Mouse (Mus musculus) gastrocnemius, adult 8-10 months (tissue): ENCODE measurements around the gene Stk24. TPM values are rescaled to one million over a fixed set of nuclear protein-coding genes. Genes with fewer than 3 reads are reported as not detected.

Experiments used
- DNase-seq, 2 experiments: peaks; one replicate each; pipeline ENCODE4 v3.0.0; 2022; ENCODE audit warnings: low spot score in 2 of 2
- total RNA-seq, 4 experiments: library from RNA; stranded (reverse); gene quantifications; 2 replicates each; pipeline ENCODE4 v1.2.4; 2022

The Stk24 gene
- total RNA-seq, 4 experiments from 2014 or later: 25.2 to 34.5 (median 31.9) TPM

DNA sequence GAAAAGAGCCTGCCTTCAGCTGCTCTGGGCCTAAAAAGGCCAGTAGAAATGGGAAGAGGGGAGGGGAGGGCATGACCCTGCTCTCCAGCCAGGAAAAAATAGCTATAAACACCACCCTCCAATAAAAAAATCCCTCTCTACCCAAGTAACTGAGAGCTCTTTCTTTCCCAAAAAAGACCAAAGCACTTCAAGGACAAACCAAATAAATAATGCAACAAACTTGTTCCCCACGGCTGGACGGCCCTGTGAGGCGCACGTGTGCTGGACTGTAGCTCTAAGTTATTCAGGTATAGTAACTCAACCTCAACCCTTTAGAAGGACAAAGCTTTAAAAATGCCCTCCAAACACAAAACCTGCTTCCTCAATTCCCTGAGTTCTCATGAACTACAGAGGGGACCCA lies 28.1 kb downstream of the Stk24 start:
- DNase-seq: no peak

DNA sequence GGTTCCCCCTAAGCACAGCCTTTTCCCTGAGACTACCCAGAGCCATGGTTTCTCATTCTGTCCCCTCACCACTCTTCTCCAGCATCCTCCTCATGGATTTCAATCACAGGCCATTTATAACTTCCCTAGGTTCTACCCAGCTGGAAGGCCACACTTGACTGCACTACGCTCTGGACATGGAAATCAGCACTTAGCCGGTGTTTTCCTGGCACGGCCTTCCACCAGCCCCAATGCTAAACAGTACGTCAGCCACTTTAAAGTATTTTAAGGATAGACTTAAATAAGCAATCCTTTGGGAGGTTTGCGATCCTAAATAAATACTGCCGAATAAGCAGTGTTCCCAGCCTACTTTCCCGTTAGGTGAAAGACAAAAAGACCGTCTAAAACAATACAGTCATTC lies 29.8 kb downstream of the Stk24 start:
- DNase-seq: no peak

DNA sequence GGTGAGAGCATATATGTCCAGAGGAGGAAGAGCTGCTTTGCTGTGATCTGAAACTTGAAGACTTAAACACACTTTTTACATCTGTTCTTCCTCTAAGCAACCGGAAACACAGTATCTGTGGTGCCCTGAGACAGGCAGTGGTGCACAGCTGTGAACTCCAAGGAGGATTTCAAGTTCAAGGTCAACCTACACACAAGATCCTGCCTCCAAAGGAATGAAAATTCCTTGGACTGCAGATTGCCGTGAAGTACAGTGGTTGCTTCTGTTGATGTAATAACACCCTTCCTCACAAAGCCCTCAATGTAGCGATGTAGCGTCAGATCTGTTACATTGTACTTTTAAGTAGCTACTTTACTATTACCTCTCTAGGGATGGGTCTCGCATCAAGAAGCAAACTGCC lies 30.5 kb downstream of the Stk24 start:
- DNase-seq: no peak

DNA sequence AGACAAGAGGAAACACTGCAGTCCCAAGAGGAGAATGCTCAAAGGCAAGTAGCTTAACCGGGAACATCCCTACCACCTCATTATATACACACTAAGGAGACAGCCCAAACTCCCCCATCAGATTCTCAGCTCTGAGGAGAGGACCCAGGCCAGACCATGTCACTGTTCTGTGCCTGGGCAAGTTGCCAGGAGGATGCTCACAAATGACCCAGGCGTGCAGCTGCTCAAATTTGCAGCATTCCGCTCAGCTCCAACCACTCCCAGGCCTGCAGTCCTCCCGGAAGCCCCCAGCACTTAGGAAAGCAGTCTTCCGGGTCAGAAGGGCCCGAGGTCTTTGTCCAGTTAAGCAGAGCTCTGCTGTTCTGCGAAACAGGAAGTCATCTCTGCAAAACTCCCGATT lies 31.6 kb downstream of the Stk24 start:
- no peak for DNase-seq

DNA sequence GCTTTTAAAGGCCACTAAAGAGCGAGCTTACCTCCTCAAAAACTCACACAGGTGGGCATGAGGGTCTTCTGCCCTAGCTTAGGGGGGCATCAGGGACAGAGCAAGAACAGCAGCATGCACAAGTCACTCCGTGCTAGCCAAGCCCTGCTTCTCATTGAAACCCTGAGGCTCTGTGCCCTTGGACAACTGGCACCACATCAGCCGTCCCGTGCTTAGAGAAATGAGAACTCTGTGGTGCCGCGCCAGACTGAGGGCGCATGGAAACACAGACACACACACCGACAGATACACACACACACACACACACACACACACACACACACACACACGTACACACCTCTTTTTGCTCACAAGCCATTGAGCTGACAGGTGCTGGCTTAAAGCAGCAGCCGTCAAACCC lies 32.7 kb downstream of the Stk24 start:
- no peak for DNase-seq

DNA sequence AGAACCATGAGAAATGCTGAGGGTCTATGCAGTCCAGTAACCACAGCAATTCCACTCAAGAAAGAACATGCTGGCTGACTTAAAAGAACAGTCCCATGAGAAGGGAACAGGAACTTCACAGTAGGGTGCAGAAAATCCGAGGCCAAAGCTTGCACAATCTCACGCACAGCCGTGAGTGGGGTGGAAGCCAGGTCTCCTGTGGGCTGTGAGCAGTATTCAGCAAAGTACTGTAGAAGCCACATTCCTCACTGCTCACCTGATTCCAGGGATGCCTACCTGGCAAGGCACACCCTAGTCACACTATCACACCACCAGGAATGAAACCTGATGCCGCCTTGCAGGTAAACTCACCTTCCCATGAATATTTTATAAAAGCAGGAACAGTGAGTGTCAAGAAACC lies 33.2 kb downstream of the Stk24 start:
- no peak for DNase-seq

DNA sequence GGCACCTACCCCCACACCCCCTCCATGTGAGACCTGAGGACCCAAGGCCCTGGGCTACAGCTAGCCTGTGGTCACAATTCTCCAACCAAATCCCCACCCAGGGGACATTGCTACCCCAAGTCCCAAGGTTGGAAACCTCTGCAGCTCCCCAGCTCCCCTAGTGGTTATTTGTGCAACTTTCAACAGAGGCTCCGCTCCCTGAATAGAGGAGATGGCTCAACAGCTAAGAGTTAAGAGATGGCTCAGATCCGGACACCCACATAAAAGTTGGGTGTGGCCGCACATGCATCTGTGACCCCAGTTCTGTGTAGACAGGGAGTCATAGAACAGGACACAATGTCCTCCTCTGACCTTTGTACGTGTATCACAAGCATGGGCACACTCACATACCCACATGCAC lies 33.8 kb downstream of the Stk24 start:
- no peak for DNase-seq

DNA sequence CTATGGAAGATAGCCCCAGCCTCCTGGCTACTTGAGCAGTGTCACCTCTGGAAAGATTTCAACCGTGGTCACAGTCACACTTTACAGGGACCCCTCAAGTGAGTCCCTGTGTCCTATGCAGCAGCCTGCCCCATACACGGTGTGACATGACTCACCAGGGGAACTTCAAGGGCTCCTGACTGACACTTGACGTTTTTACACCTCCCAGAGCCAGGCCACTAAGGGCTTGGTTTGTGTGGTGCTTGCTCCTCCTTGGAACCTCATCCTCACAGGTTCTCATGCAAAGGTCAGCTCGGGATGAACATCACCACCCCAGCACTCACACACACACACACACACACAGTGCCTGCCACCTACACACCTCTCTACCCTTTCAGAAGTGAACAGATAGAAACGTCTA lies 34.9 kb downstream of the Stk24 start:
- no peak for DNase-seq

DNA sequence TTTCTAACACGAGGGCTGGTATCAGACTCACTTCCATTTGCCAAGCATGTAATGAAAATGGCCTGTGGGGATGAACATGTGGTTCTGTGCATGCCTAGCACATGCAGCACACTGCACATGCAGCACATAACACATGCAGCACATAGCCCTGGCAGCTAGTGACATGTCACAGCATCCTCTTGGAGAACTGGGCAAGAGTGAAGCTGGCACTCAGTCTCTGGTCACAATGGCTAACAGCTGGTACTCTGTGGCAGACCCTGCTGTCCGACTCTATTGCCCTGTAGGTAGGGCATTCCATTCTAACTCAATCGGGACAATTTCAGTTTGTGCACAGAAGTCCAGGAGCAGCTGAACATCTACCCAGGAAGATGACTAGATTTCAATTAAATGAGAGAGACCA lies 36.9 kb downstream of the Stk24 start:
- DNase-seq: no peak

DNA sequence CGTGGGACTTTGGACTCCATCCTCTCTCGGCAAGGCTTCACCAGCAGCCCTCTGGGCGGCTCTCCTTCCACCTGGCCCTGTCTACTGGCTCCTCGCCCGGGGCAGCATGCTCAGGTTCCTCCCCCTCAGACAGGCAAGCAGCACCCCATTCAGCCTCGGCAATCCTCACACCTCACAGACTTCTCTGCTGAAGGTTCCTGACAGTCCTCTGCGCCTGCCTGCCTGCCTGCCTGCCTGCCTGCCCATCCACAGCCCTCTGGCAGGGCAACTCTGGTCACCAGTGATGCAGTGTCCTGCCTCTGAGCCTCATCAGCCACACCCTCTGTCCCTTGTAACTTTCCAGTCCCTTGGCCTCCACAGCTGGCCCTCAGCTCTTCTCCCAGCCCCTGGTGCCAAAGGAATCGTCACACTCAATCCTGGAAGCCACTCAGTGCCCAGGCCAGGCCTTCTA lies 39.8 kb downstream of the Stk24 start:
- peak; percentile 60 to 73 for DNase-seq

DNA sequence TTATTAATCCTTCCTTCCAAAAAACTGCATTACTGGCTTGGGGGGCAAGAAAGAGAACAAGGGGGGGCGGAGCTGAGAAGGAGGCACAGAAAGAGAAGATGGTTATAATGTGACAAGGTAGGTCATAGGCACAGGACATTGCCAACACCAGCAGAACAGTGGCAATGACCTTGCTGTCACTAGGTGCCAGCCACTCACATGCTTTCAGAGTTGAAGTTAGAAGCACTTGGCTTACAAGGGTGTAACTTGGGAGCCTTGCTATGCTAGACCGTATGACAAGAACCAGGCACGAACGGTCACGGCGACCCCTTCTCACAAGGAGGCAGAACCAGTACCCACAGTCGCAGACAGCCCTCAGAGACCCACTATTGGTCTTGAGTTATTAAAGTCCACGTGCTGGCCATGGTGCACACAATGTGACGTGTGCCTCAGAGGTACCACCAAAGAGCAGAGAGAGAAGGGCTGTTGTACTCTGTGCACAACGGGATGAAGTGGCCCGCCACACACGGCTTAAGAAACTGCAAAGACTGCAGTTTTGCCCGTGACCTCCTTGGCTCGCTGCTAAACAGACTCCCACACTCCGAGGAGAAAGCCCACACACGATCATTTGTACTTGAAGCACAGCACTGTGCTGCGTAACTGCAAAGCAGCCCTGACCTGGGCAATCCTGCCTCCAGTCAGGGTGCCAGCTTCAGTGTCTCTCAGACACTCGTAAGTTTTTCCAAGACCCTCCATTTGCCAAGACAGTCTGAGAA lies 40.8 kb downstream of the Stk24 start:
- no peak for DNase-seq

DNA sequence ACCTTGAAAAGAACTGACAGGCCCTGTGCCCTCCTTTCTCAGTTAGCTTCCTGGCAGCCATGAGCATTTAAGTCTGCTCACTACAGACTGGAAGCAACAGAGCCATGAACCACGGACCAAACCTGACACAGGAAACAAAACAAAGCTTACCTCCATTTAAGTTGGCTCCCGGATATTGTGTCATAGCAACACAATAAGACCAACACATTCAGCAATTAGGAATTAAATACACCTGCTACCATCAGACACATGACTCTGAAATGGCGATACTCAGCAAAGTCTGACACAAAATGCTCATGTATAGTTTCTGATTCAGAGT lies 49.8 kb downstream of the Stk24 start:
- DNase-seq: no peak

DNA sequence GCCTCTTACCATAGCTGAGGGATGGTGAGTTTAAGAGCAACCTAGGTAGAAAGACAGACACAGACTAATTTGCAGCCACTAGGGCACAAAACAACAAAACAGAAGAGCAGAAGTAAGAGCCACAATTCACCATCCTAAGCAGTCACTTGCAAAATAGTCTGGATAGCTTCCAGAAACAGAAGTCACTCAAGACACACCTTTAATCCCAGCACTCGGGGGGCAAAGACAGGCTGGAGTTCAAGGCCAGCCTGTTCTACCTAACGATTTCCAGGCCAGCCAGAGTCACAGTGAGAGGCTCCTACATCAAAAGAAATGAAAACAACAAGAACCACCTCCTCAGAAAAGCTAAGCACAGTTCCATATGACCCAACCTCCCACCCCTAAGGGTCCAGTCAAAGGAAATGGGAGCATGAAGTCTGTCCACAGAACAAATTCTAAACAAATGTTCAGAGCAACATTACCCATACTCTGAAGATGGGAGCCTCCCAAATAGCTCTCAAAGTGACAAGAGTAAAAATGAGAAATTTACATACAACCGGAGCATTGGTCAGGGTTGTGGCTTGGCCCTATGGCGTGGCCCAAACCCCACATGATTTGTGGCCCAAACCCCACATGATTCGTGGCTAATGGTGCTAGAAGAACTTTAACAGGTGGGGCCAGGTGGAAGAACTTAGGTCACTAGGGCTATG lies 50.3 kb downstream of the Stk24 start:
- DNase-seq: no peak

DNA sequence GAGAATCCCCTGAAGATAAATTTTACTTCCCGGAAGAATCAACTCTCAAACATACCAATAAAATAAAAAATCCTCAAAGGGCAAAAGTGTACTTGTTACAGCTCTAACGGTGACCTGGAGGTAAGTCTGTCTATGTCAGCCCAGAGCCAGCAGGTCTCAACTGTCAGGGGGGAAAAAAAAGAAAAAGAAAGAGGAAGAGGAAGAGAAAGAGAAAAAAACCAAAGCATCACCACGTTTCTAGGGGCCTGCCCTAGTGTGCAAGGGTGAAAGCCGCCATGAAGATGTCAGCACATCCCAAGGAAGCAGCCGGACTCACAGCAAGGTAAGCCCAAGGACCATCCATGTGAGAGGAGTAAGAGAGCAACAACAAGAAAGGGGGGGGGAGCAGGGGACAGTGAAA lies 50.9 kb downstream of the Stk24 start:
- DNase-seq: no peak

DNA sequence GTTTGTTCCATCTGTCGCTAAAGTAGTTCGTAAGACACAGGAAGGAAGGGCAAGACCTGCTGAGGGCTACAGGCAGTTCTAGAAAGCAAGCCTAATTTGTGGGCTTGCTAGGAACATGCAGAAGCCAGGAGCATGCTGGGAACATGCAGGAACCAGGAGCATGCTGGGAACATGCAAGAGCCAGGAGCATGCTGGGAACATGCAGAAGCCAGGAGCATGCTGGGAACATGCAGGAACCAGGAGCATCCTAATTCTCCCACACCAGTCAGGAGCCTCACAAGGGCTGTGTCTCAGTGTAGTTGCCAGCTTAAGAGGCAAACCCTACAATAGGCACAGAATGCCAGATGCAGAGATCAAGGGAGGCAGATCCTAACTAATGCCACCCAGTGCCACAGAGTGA lies 53.4 kb downstream of the Stk24 start:
- DNase-seq: no peak

DNA sequence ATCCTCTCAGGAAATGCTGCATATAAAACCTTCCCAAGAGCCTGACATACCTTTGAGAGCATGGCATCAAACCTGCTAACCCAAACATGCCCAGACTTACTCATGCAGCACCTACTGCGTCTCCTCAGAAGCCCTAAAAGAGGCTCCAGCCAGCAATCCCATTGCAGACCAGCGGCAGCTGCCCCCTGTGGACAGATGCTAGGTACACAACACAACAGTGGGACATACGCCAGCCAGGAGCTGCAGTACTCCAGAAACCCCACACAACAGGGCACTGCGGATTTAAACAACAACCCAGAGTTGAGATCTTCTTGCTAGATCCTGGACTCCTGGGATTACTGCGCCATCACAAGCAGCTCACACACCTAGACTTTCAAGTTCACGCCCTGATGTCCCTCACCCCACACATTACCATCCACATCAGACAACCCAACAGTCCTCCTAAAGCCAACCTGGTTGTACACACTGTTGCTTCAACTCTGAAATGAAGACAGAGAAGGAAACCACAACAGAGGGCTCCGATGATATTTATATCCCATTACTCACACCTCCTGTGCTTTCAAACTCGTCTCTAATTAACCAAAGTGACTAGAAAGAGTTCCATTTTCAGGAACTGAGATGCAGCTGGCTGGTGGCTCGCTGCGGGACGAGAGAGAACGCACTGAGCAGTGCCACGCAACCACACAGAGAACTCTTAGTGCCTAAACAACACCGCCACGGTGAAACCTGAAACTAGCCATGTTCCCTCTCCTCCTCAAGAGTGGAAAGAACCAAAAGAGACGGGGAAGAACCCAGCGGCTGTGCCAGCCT lies 55.1 kb downstream of the Stk24 start:
- no peak for DNase-seq

DNA sequence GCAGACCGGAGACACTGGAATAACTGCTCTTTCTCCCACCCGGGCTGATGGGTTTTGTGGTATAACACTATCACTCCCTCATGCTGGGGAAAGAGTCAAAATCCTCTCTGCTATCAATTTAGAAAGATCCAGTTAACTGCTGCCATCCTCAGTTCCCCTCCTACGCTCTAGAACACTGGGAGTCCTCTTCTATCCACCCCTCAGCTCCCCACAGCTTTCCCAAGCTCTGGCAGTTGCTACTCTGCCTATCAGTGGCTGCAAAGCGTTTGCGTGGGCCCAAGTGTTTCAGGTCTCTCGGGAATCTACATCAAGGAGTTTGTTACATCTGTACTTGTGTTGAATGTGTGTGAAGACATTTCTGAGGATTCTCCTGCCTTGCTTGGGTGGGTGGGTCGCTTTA lies 57.2 kb downstream of the Stk24 start:
- DNase-seq: no peak

DNA sequence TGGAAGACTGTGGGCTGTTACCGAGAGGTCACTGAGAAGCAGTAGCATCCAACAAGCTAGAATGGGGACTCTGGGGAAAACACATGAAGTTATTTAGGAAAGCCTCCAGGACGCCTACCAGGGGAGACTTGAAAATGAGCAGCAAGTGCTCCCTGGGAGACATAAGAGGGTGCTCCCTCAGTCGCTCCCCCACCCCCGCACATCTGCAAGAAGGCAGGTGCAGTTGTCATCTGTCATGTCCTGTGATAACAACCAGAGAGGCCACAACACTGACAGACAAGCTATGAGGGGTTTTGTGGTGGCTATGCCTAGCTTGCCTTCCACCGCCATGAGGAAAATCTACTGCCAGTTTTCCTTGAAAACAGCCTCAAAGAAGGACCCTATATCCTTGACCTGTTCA lies 57.7 kb downstream of the Stk24 start:
- no peak for DNase-seq

DNA sequence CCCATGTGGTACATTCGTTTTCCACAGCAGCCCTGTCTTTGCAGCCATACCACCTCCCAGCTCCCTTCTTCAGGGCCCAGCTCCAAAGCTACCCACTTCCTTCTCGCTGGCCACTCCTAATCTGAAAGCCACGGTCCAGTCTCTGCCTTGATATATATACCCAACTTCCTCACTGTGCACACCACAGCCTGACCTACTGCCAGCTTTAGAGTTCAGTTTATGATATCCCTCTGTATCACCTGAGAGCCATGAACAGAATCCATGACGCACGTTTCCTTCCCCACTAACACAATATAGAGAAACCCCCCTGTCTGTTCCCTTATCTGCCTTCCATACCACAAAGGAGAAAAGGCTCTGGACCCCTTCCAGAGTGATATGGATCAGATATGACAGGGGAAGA lies 61.4 kb downstream of the Stk24 start:
- no peak for DNase-seq

DNA sequence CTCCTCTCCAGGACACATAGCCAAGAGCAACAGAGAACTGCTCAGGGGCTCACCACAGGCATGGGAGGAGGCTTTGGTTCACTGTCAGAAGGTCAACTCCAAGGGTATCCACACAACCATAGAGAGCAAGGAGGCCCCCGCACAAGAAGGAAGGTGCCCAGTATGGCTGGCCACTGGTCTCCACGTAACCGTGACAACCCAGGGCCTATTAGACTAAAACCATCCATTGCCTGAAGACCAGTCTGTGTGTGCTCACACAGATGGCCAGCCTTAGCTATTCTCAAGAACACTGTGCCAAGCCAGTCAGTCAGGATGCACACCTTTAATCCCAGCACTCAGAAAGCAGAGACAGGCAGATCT lies 62.5 kb downstream of the Stk24 start:
- DNase-seq: no peak

DNA sequence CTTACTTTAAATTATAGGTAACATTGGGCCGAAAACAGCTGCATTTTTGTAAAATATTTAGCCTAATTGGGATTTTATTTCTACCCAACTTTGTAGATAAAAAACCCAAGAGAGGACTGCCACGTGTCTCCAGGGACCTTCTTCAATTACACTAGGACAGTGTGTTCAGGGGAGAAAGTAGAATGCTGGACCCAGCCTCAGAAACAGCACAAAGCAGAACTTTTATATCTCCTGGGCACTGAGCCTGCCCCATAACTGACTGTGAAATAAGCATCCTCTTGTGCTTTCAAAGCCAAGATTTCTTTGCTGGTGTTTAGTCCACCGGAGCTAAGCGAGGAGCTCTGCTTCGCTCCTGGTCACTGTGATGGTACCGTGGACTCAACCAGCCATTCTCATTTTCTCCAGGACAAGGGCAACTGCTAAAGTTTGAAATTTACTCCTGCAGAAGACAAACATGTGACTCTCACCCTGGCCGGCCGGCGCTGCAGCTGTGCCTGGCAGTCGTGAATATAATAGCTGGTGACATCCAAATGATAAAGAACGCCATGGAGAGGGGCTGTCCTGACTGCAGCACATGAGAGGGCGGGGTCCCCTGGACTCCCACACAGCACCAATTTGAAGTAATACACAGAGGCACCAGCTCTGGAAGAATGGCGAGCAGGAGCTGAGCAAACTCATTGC lies 63.0 kb downstream of the Stk24 start:
- DNase-seq: no peak

DNA sequence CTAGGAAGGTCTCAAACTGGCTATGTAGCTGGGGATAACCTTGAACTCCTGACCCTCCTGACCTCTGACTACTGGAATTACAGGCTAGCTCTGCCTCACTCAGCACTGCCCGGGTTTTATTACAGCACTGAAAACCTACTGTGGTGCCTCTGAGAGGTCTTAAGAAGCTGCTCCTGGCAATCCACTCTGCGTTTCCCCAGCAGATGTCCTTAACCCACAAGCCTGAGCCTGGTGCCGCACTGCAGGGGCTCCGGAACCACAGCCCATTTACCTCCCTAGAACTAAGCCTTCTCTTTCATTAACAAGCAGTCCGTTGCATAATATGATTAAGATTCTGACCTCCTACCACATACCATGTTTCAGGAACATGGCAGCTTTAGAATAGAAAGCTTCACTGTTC lies 63.7 kb downstream of the Stk24 start:
- no peak for DNase-seq
